Mouse (Mus musculus): Measurements from ENCODE around the gene Slc38a4.

DNA sequence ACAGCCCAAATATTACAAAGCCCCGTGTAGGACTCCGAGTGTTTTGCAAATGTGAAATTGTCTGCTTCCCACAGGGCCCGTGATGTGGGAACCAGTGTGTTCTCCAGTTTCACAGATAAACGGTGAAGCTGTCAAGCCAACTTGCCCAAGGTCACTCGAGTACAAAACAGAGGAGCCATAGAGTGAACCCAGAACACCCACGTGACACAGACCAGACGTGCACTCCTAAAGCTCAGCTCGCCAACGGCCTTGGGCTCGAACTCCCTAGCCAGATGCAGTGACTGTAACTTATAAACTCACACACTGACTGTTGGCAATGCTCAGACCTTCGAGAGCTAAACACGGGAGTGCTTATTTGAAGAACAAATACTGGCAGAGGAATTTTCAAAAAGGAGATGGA is 5.3 kb downstream of the Slc38a4 start:
- TF ChIP-seq CTCF (IDR thresholded peaks at IDR 0.05; ENCODE audit: low read depth, low read length) (no peak), POLR2A (IDR thresholded peaks at IDR 0.05; ENCODE audit: extremely low read depth, insufficient read depth, low read length) (no peak)
